Mouse (Mus musculus): ENCODE results near the gene Ano8. TPM values are rescaled to one million over a fixed set of nuclear protein-coding genes. Genes with fewer than 3 reads are reported as not detected.

Ano8 gene
- total RNA-seq, 1 experiment, result 10.6 TPM

GRCm38 (mm10) chr8:71468001-71468400 lies 17.8 kb downstream of the Ano8 start:
- Histone ChIP-seq H3K9me3 (ENCODE audit: control insufficient read depth, insufficient read depth, low read depth, low read length) (no peaks in the 10 kb centered on the region), H3K4me3 (ENCODE audit: insufficient read depth in 1 of 2, low read depth in 1 of 2, low read length in 2 of 2, poor library complexity in 1 of 2, severe bottlenecking in 1 of 2) (no peak overlapping the region), H3K4me1 (ENCODE audit: control insufficient read depth in 2 of 2, insufficient read depth in 2 of 2, low read length in 2 of 2, poor library complexity in 1 of 2) (peaks cover 5 to 14% of the 10 kb centered on the region in 2 experiments; a peak in 2 of 4 replicates), H3K36me3 (ENCODE audit: control insufficient read depth, insufficient read depth, low read length, poor library complexity, severe bottlenecking) (peaks cover 24% of the 10 kb centered on the region), H3K27ac (ENCODE audit: insufficient read depth, low read depth, low read length, poor library complexity, severe bottlenecking) (no peak overlapping the region), H3K9ac (ENCODE audit: insufficient read depth, low read depth, low read length, poor library complexity, severe bottlenecking) (no peak overlapping the region)
- DNase-seq (ENCODE audit: low read depth, low spot score), result no peak
- in situ Hi-C loops (cut with MboI; ENCODE audit: low sequenced_read_pairs in 2 of 2, unreplicated experiment in 2 of 2), result no loop called here
- no peak for TF ChIP-seq MAFK (IDR thresholded peaks at IDR 0.05; ENCODE audit: insufficient read depth, low read depth, low read length)
- TF ChIP-seq ZNF384 (IDR thresholded peaks at IDR 0.05; ENCODE audit: low read depth, low read length), result no peak
- no peak for TF ChIP-seq ZC3H11A (IDR thresholded peaks at IDR 0.05; ENCODE audit: borderline replicate concordance, low read depth, low read length)
- no peak for TF ChIP-seq HCFC1 (IDR thresholded peaks at IDR 0.05; ENCODE audit: borderline replicate concordance, insufficient read depth, low read length)
- TF ChIP-seq CHD2 (IDR thresholded peaks at IDR 0.05; ENCODE audit: low read depth, low read length), result no peak

- peaks cover 18% of the 10 kb centered on the region for H3K36me3 ChIP-seq (ENCODE audit: control insufficient read depth, insufficient read depth, low read length, poor library complexity, severe bottlenecking)
- TF ChIP-seq ZNF384 (IDR thresholded peaks at IDR 0.05; ENCODE audit: low read depth, low read length) (no peak), ZC3H11A (IDR thresholded peaks at IDR 0.05; ENCODE audit: borderline replicate concordance, low read depth, low read length) (no peak), HCFC1 (IDR thresholded peaks at IDR 0.05; ENCODE audit: borderline replicate concordance, insufficient read depth, low read length) (no peak), CHD2 (IDR thresholded peaks at IDR 0.05; ENCODE audit: low read depth, low read length) (no peak), MAFK (IDR thresholded peaks at IDR 0.05; ENCODE audit: insufficient read depth, low read depth, low read length) (no peak)
- H3K9me3 ChIP-seq (ENCODE audit: control insufficient read depth, insufficient read depth, low read depth, low read length), result no peaks in the 10 kb centered on the region
- no peak overlapping the region for H3K4me3 ChIP-seq (ENCODE audit: insufficient read depth in 1 of 2, low read depth in 1 of 2, low read length in 2 of 2, poor library complexity in 1 of 2, severe bottlenecking in 1 of 2)
- H3K27ac ChIP-seq (ENCODE audit: insufficient read depth, low read depth, low read length, poor library complexity, severe bottlenecking), result no peak overlapping the region
- DNase-seq (ENCODE audit: low read depth, low spot score), result no peak
- peaks cover 5 to 14% of the 10 kb centered on the region in 2 experiments; a peak in 2 of 4 replicates for H3K4me1 ChIP-seq (ENCODE audit: control insufficient read depth in 2 of 2, insufficient read depth in 2 of 2, low read length in 2 of 2, poor library complexity in 1 of 2)
- H3K9ac ChIP-seq (ENCODE audit: insufficient read depth, low read depth, low read length, poor library complexity, severe bottlenecking), result no peak overlapping the region
- in situ Hi-C loops (cut with MboI; ENCODE audit: low sequenced_read_pairs in 2 of 2, unreplicated experiment in 2 of 2), result no loop called here
Measured at GRCm38 (mm10) chr8:71467201-71467600, 18.6 kb downstream of the Ano8 start.

- peaks cover 9% of the 10 kb centered on the region; the same call in 1 of the 2 replicates for H3K36me3 ChIP-seq (ENCODE audit: control insufficient read depth, insufficient read depth, low read length, poor library complexity, severe bottlenecking)
- no peak for TF ChIP-seq HCFC1 (IDR thresholded peaks at IDR 0.05; ENCODE audit: borderline replicate concordance, insufficient read depth, low read length)
- TF ChIP-seq MAFK (IDR thresholded peaks at IDR 0.05; ENCODE audit: insufficient read depth, low read depth, low read length), result no peak
- TF ChIP-seq CHD2 (IDR thresholded peaks at IDR 0.05; ENCODE audit: low read depth, low read length), result no peak
- no peak for TF ChIP-seq ZNF384 (IDR thresholded peaks at IDR 0.05; ENCODE audit: low read depth, low read length)
- TF ChIP-seq ZC3H11A (IDR thresholded peaks at IDR 0.05; ENCODE audit: borderline replicate concordance, low read depth, low read length), result no peak
- DNase-seq (ENCODE audit: low read depth, low spot score), result no peak
- no peak overlapping the region for H3K27ac ChIP-seq (ENCODE audit: insufficient read depth, low read depth, low read length, poor library complexity, severe bottlenecking)
- H3K4me3 ChIP-seq (ENCODE audit: insufficient read depth in 1 of 2, low read depth in 1 of 2, low read length in 2 of 2, poor library complexity in 1 of 2, severe bottlenecking in 1 of 2), result no peak overlapping the region
- in situ Hi-C loops (cut with MboI; ENCODE audit: low sequenced_read_pairs in 2 of 2, unreplicated experiment in 2 of 2), result no loop called here
- no peaks in the 10 kb centered on the region for H3K9me3 ChIP-seq (ENCODE audit: control insufficient read depth, insufficient read depth, low read depth, low read length)
- peaks cover 5 to 14% of the 10 kb centered on the region in 2 experiments; a peak in 2 of 4 replicates for H3K4me1 ChIP-seq (ENCODE audit: control insufficient read depth in 2 of 2, insufficient read depth in 2 of 2, low read length in 2 of 2, poor library complexity in 1 of 2)
- H3K9ac ChIP-seq (ENCODE audit: insufficient read depth, low read depth, low read length, poor library complexity, severe bottlenecking), result no peak overlapping the region
Measured at GRCm38 (mm10) chr8:71466198-71466597, 19.6 kb downstream of the Ano8 start.

GRCm38 (mm10) chr8:71465733-71466132 lies 20.0 kb downstream of the Ano8 start:
- in situ Hi-C loops (cut with MboI; ENCODE audit: low sequenced_read_pairs in 2 of 2, unreplicated experiment in 2 of 2), result no loop called here
- Histone ChIP-seq H3K4me3 (ENCODE audit: insufficient read depth in 1 of 2, low read depth in 1 of 2, low read length in 2 of 2, poor library complexity in 1 of 2, severe bottlenecking in 1 of 2) (peak overlapping the region; percentile 84 to 86; a peak in 3 of 4 replicates), H3K27ac (ENCODE audit: insufficient read depth, low read depth, low read length, poor library complexity, severe bottlenecking) (no peak overlapping the region), H3K4me1 (ENCODE audit: control insufficient read depth in 2 of 2, insufficient read depth in 2 of 2, low read length in 2 of 2, poor library complexity in 1 of 2) (peaks cover 5 to 13% of the 10 kb centered on the region in 2 experiments; a peak in 2 of 4 replicates), H3K9me3 (ENCODE audit: control insufficient read depth, insufficient read depth, low read depth, low read length) (no peaks in the 10 kb centered on the region), H3K9ac (ENCODE audit: insufficient read depth, low read depth, low read length, poor library complexity, severe bottlenecking) (peak overlapping the region; percentile 91; the same call in 1 of the 2 replicates), H3K36me3 (ENCODE audit: control insufficient read depth, insufficient read depth, low read length, poor library complexity, severe bottlenecking) (peaks cover 5% of the 10 kb centered on the region; the same call in 1 of the 2 replicates)
- no peak for TF ChIP-seq CHD2 (IDR thresholded peaks at IDR 0.05; ENCODE audit: low read depth, low read length)
- no peak for TF ChIP-seq MAFK (IDR thresholded peaks at IDR 0.05; ENCODE audit: insufficient read depth, low read depth, low read length)
- TF ChIP-seq ZC3H11A (IDR thresholded peaks at IDR 0.05; ENCODE audit: borderline replicate concordance, low read depth, low read length), result no peak
- no peak for TF ChIP-seq HCFC1 (IDR thresholded peaks at IDR 0.05; ENCODE audit: borderline replicate concordance, insufficient read depth, low read length)
- no peak for TF ChIP-seq ZNF384 (IDR thresholded peaks at IDR 0.05; ENCODE audit: low read depth, low read length)
- no peak for DNase-seq (ENCODE audit: low read depth, low spot score)
